Mouse (Mus musculus) small intestine, adult 2 months (tissue): ENCODE results near the gene Snap23. TPM values are rescaled to one million over a fixed set of nuclear protein-coding genes. Genes with fewer than 3 reads are reported as not detected.
A peak's percentile ranks its signal among the peaks of the same experiment; 100 is the strongest.

Source experiments
- H3K27ac ChIP-seq: fragments of 200-500 bp; 2 replicates; pipeline ENCODE4 v1.5.1; 2012; ENCODE audit warnings: low read depth, low read length, control low read depth, inconsistent platforms; ENCODE audit not compliant: insufficient read depth
- H3K27me3 ChIP-seq: fragments of 200-500 bp; 2 replicates; pipeline ENCODE4 v1.6.1; 2012; ENCODE audit warnings: mild to moderate bottlenecking, moderate library complexity, low read length, inconsistent platforms; ENCODE audit not compliant: control insufficient read depth, insufficient read depth
- H3K36me3 ChIP-seq: fragments of 200-500 bp; 2 replicates; pipeline ENCODE4 v1.6.1; 2012; ENCODE audit warnings: mild to moderate bottlenecking, low read length, control low read depth, inconsistent platforms; ENCODE audit not compliant: control insufficient read depth, insufficient read depth
- H3K4me1 ChIP-seq: fragments of 200-500 bp; 2 replicates; pipeline ENCODE4 v1.6.1; 2012; ENCODE audit warnings: low read length, inconsistent platforms, mixed read lengths; ENCODE audit not compliant: control insufficient read depth, insufficient read depth, insufficient read length
- H3K4me3 ChIP-seq: fragments of 200-500 bp; 2 replicates; pipeline ENCODE4 v1.5.1; 2012; ENCODE audit warnings: low read depth, mild to moderate bottlenecking, control low read depth, inconsistent platforms, low read length, moderate library complexity
- CTCF ChIP-seq: fragments of 200-500 bp; IDR thresholded peaks from 2 replicates; pipeline ENCODE4 v1.5.1; 2012; ENCODE audit warnings: low read depth, mild to moderate bottlenecking, control low read depth, inconsistent platforms, low read length, moderate library complexity, mixed read lengths; ENCODE audit not compliant: insufficient replicate concordance, insufficient read length; ENCODE audit errors: extremely low read depth
- POLR2A ChIP-seq: fragments of 200-500 bp; IDR thresholded peaks from 2 replicates; pipeline ENCODE4 v1.6.1; 2012; ENCODE audit warnings: low read depth, mild to moderate bottlenecking, control low read depth, inconsistent platforms, low read length, moderate library complexity
- WGBS: fragments of 180-500 bp; shearing (Covaris S2); methylation state at CpG from one replicate; pipeline ENCODE4 v1.1.7; 2018; 5-methylcytosine and 5-hydroxymethylcytosine counted together
- polyA plus RNA-seq: library from polyadenylated mRNA; depleted of rRNA; stranded (reverse); fragments of >200 nt; gene quantifications from 2 replicates; pipeline ENCODE4 v1.2.3, GENCODE M21; 2012

Snap23 gene
- polyA plus RNA-seq, 1 experiment = 3.6 TPM

DNA sequence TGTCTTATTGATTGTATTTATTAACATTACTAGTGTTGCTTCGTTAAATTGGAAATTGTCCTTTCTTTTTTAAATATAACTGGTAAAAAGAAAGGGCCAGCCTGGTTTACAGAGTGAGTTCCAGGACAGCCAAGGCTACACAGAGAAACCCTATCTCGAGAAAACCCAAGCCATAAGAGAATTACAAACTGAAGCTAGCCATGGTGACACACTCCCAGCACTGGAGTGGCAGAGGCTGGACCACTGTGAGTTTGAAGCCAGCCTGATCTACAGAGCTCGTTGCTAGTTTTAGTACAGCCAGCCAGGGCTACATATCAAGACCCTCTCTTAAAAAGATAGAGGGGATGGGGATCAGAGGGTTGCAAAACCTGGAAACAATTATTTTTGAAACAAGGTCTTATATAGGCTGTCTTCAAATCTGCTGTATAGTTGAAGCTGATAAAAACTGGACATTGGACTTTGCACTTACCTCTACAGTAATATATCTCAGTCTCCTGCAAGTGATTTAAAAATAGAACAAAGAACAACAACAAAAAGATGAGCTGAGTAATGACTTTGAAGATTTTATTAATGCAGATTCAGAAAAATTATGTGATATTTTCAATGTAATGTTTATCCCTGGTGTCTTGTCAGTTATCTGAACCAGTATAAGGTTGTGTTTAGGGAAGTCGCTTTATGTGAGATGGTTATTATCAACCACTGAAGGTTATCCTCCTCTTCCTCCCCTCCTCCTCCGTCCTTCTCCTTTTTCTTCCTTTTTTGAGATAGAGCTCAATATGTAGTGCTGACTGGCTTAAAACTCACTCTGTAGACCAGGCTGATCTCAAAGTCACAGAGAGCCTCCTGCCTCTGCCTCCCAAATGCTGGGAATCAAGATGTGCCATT is 49.0 kb downstream of the Snap23 start:
- Histone ChIP-seq H3K27ac (peak overlapping the region; percentile 91), H3K27me3 (no peaks in the 10 kb centered on the region), H3K4me1 (peaks cover 13% of the 10 kb centered on the region; the same call in 1 of the 2 replicates), H3K4me3 (no peak overlapping the region), H3K36me3 (peaks cover 19% of the 10 kb centered on the region)
- 57% methylated on average over 5 of the region's 5 CpGs for WGBS
- no peak for TF ChIP-seq POLR2A

DNA sequence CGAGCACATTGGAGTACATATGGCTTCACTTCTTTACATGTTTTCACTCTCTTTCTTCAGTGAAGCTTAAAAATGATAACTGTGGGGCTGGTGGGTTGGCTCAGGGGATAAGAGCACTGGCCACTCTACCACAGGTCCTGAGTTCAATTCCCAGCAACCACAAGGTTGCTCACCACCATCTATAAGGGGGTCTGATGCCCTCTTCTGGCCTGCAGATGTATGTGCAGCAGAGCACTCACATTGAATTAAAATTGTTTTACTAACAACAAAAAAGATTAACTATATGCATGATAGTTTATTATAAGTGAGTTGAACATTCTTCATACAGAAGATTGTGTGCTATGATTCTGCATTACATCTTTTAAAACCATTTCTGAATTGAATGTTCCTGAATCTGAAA is 52.1 kb downstream of the Snap23 start:
- peaks cover 16% of the 10 kb centered on the region for H3K36me3 ChIP-seq
- H3K27ac ChIP-seq = no peak overlapping the region
- H3K27me3 ChIP-seq = no peaks in the 10 kb centered on the region
- H3K4me3 ChIP-seq = no peak overlapping the region
- WGBS = 100% methylated on average over 1 of the region's 1 CpGs
- TF ChIP-seq POLR2A = no peak
- peak; percentile 48; the same call in 1 of the 2 replicates for TF ChIP-seq CTCF
- peaks cover 15% of the 10 kb centered on the region; the same call in 1 of the 2 replicates for H3K4me1 ChIP-seq

DNA sequence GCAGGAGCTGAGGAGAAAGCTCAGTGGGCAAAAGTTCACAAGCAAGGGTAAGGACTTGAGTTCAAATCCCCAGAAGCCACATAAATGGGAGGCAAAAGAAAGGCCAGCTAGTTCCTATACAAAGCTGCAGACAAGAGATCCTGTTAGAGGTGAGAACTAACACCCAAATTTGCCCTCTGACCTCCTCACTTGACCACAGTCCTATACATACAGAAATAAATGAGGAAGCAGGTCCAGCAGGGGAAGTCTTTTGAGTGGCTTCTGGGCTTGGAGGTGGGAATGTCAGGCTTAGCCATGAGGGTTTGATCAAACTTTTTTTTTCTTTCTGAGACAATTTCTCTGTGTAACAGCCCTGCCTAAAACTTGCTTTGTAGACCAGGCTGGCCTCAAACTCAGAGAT is 55.4 kb downstream of the Snap23 start:
- Histone ChIP-seq H3K4me3 (no peak overlapping the region), H3K27me3 (no peaks in the 10 kb centered on the region), H3K36me3 (peaks cover 7% of the 10 kb centered on the region), H3K4me1 (peaks cover 3% of the 10 kb centered on the region; the same call in 1 of the 2 replicates), H3K27ac (no peak overlapping the region)
- TF ChIP-seq POLR2A (no peak), CTCF (no peak)

GRCm38 (mm10) chr2:120628076-120628865 is 60.8 kb downstream of the Snap23 start:
- H3K27ac ChIP-seq = no peak overlapping the region
- no peaks in the 10 kb centered on the region for H3K27me3 ChIP-seq
- H3K36me3 ChIP-seq = no peaks in the 10 kb centered on the region
- peak overlapping the region; percentile 68 for H3K4me3 ChIP-seq
- peaks cover 7% of the 10 kb centered on the region for H3K4me1 ChIP-seq
- WGBS = 26% methylated on average over 10 of the region's 10 CpGs
- TF ChIP-seq CTCF (no peak), POLR2A (no peak)

DNA sequence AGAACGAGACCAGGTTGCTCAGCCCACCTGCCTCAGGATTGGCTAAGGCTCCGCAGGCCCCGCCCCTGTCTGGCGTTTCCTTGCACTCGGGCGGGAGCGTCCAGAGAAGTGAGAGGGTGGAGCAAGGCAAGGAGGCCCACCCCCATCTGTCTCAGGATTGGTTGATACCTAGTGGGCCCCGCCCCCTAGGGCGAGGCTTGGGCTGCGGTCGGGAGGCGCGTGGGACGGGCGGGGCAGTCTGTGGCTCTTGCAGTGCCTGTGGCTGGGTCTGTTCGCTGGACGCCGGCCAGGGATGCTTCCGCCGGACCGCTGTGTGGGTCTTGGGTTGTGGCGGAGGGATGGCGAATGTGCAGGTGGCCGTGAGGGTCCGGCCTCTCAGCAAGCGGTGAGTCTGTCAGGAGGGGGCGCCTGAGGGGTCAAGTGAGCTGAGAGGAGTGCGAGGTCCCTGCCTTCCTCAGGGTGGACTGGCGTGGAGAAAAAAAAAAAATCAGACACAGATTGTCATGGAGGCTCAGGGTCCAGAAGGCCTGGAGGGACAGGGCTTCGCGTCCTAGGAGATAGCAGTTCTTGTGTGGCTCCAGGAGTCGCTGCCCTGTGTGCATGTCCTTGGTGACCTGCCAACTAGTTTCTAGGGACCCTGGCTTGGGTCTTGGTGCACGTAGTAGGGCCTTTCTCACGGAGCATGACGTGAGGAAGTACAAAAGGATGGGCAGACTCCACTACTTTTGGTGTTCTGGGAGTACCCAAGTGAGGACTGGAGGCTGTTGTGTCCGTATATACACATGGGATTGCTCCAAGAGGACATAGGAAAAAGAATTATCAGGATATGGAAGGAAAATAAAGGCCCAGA is 61.6 kb downstream of the Snap23 start, which contains the start of gene Stard9:
TSS of gene Stard9 (plus strand) at position 236 of the 850 bp plus-strand sequence.
- 3% methylated on average over 36 of the region's 36 CpGs for WGBS
- TF ChIP-seq CTCF (no peak), POLR2A (no peak)
- Histone ChIP-seq H3K4me3 (peak within 1 kb of the TSS; percentile 68), H3K4me1 (peaks cover 6% of the 10 kb centered on the region), H3K27me3 (no peaks in the 10 kb centered on the region), H3K27ac (no peak within 1 kb of the TSS), H3K36me3 (no peaks in the 10 kb centered on the region)

DNA sequence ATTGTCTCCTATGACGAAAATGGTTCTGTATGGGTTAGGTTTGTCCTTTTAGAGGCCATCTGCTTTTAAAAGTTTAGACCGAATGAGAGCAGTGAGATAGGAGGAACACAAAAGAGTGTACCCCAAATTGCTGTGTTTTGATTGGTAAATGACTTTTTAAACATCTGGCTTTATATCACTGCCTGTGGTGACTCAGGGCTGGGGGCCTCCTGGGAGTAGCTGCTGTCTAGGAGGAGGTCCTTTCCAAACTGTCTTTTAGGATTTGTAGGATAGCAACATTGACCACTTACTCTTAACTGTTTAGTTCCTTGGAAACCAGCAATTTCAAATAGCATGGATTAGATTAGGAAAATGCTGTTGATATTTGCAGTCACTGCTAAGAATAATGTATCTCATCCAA is 62.8 kb downstream of the Snap23 start:
- no peak overlapping the region for H3K27ac ChIP-seq

DNA sequence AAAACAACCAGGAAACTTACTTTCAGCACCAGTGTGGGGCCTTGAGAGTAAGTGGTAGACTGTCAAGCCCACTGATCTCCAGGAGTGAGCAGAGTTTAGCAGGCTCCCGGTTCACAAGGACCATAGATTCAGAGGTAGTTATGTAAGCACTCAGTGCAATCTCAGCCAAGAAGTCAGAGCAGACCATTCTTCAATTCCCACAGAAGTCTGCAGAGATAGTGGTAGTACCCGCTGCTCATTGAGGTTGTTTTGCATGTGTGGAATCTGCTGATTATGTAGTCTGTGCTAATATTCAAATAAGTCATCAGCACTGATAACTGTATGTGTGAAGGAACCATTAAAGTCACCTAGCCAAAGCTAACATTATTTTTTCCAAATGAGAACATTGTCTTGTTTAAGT is 63.2 kb downstream of the Snap23 start:
- TF ChIP-seq POLR2A = no peak
- TF ChIP-seq CTCF = no peak
- no peaks in the 10 kb centered on the region for H3K36me3 ChIP-seq
- peaks cover 5% of the 10 kb centered on the region for H3K4me1 ChIP-seq
- 60% methylated on average over 2 of the region's 2 CpGs for WGBS
- no peak overlapping the region for H3K27ac ChIP-seq
- H3K27me3 ChIP-seq = no peaks in the 10 kb centered on the region
- no peak overlapping the region for H3K4me3 ChIP-seq

More for the DNA sequence above, 62.8 kb downstream of the Snap23 start:
- 78% methylated on average over 2 of the region's 2 CpGs for WGBS
- no peak for TF ChIP-seq POLR2A
- no peaks in the 10 kb centered on the region for H3K27me3 ChIP-seq
- no peaks in the 10 kb centered on the region for H3K36me3 ChIP-seq
- peaks cover 5% of the 10 kb centered on the region for H3K4me1 ChIP-seq
- H3K4me3 ChIP-seq = no peak overlapping the region
